Mouse (Mus musculus): Measurements from ENCODE around the gene Pde9a. TPM values are rescaled to one million over a fixed set of nuclear protein-coding genes. Genes with fewer than 3 reads are reported as not detected.
"Not testable (repeated sequence)": the region's sequence is repeated elsewhere in the genome, so short reads cannot be mapped to it uniquely, and the experiment has no call there.

Gene Pde9a
- polyA plus RNA-seq (2012; ENCODE audit: insufficient read depth, insufficient read length, missing spikeins) = 0.99 and 2.5 TPM in 2 replicates

- peak within 1 kb of the TSS; percentile 77 for H3K4me3 ChIP-seq (ENCODE audit: insufficient read depth, low read depth, low read length)
- peak within 1 kb of the TSS; percentile 76 for H3K27ac ChIP-seq (replicated peaks; ENCODE audit: low read depth, low read length)
- 0 out of 2 replicates have a peak, but pooled peaks cover 2% of the 10 kb centered on the region for H3K4me1 ChIP-seq (ENCODE audit: control insufficient read depth, insufficient read depth, insufficient read length, low read length)
These were observed at the start of gene Pde9a for GRCm38 (mm10) chr17:31385671-31386665. Gene Pde9a, plus strand, starts transcription at chr17:31386210.

GRCm38 (mm10) chr17:31339769-31340168, 46.2 kb upstream of the Pde9a start:
- H3K27ac ChIP-seq (replicated peaks; ENCODE audit: low read depth, low read length) = no peak overlapping the region
- H3K4me3 ChIP-seq (ENCODE audit: insufficient read depth, low read depth, low read length) = no peak overlapping the region

GRCm38 (mm10) chr17:31342191-31342590, 43.8 kb upstream of the Pde9a start:
- Histone ChIP-seq H3K4me3 (ENCODE audit: insufficient read depth, low read depth, low read length) (no peak overlapping the region), H3K27ac (replicated peaks; ENCODE audit: low read depth, low read length) (no peak overlapping the region), H3K4me1 (ENCODE audit: control insufficient read depth, insufficient read depth, insufficient read length, low read length) (no peaks in the 10 kb centered on the region)

More at GRCm38 (mm10) chr17:31339769-31340168, 46.2 kb upstream of the Pde9a start:
- H3K4me1 ChIP-seq (ENCODE audit: control insufficient read depth, insufficient read depth, insufficient read length, low read length) = no peaks in the 10 kb centered on the region

DNA sequence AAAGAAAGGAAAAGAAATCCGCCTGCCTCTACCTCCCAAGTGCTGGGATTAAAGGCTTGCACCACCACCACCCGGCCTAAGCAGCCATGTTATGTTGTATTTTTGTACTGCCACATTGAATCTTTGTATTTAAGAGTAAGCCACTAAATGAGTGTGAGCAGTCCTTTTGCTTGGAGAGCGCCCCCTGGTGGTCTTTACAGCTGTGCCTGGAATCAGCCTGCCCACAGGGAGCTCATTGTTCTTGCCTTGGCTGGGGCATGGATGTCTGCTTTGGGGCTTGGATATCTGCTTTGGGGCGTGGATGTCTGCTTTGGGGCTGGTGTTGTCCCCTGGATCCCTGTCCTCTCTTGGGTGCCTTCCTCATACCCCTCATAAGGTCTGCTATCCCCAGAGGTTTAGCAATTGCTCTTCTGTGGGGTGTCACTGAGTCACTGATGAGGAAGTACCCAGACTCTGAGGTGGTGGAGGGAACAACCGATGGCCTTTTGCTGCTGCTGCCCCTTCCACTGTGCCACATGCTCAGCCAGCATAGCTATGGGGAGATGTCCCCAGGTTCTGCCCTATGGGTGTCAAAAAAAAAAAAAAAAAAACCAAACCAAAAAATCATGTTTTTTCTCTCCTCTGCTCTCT, 41.7 kb upstream of the Pde9a start:
- Histone ChIP-seq H3K27ac (replicated peaks; ENCODE audit: low read depth, low read length) (no peak overlapping the region), H3K4me3 (ENCODE audit: insufficient read depth, low read depth, low read length) (no peak overlapping the region), H3K4me1 (ENCODE audit: control insufficient read depth, insufficient read depth, insufficient read length, low read length) (no peaks in the 10 kb centered on the region)

GRCm38 (mm10) chr17:31344816-31345215, 41.2 kb upstream of the Pde9a start:
- Histone ChIP-seq H3K27ac (replicated peaks; ENCODE audit: low read depth, low read length) (no peak overlapping the region), H3K4me3 (ENCODE audit: insufficient read depth, low read depth, low read length) (no peak overlapping the region), H3K4me1 (ENCODE audit: control insufficient read depth, insufficient read depth, insufficient read length, low read length) (no peaks in the 10 kb centered on the region)

DNA sequence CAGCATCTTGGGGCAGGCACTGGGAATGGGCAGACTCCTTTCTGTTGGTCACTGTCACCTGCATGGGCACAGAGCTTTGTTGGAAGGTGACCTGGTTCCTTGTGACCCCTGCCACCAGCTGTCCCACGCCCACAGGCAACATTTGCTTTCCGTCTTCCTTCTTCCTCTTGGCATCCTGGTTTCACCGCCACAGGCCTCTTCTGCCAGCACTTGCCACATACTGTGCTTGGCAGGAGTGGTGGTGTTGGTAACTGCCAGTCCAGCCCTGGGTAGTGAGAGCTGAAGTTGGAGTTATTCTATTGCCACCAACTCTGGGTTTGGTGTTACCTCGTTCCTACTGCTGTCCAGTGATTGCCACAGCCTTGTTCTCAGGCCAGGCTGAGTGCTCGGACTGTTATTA, 37.9 kb upstream of the Pde9a start:
- no peaks in the 10 kb centered on the region for H3K4me1 ChIP-seq (ENCODE audit: control insufficient read depth, insufficient read depth, insufficient read length, low read length)
- no peak overlapping the region for H3K27ac ChIP-seq (replicated peaks; ENCODE audit: low read depth, low read length)
- H3K4me3 ChIP-seq (ENCODE audit: insufficient read depth, low read depth, low read length) = no peak overlapping the region

GRCm38 (mm10) chr17:31349388-31349787, 36.6 kb upstream of the Pde9a start:
- H3K4me1 ChIP-seq (ENCODE audit: control insufficient read depth, insufficient read depth, insufficient read length, low read length) = no peaks in the 10 kb centered on the region
- no peak overlapping the region for H3K27ac ChIP-seq (replicated peaks; ENCODE audit: low read depth, low read length)
- H3K4me3 ChIP-seq (ENCODE audit: insufficient read depth, low read depth, low read length) = no peak overlapping the region

GRCm38 (mm10) chr17:31351984-31352383, 34.0 kb upstream of the Pde9a start:
- H3K4me1 ChIP-seq (ENCODE audit: control insufficient read depth, insufficient read depth, insufficient read length, low read length) = no peaks in the 10 kb centered on the region
- H3K27ac ChIP-seq (replicated peaks; ENCODE audit: low read depth, low read length) = no peak overlapping the region
- no peak overlapping the region for H3K4me3 ChIP-seq (ENCODE audit: insufficient read depth, low read depth, low read length)

DNA sequence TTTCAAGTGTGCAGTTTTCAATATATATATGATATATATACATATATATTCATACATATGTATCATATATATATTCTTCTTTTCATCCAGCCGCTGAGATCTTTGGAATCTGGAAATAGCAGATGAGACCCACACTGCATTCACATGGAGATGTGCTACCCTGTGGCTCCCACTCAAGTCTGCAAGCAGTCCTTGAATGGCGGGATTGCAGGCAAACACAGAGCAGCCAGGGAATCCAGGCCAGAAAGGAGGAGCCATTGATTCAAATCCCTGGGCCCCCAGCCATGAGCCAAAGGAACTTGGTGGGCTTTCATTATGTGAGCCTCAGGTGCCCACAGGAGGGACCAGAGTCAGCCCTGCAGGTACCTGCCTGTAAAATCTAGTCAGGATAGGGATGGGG, 32.8 kb upstream of the Pde9a start:
- H3K4me1 ChIP-seq (ENCODE audit: control insufficient read depth, insufficient read depth, insufficient read length, low read length) = no peaks in the 10 kb centered on the region
- H3K4me3 ChIP-seq (ENCODE audit: insufficient read depth, low read depth, low read length) = no peak overlapping the region
- no peak overlapping the region for H3K27ac ChIP-seq (replicated peaks; ENCODE audit: low read depth, low read length)

GRCm38 (mm10) chr17:31354684-31355083, 31.3 kb upstream of the Pde9a start:
- not testable (repeated sequence) for H3K4me1 ChIP-seq (ENCODE audit: control insufficient read depth, insufficient read depth, insufficient read length, low read length); H3K4me3 ChIP-seq (ENCODE audit: insufficient read depth, low read depth, low read length); H3K27ac ChIP-seq (replicated peaks; ENCODE audit: low read depth, low read length)

DNA sequence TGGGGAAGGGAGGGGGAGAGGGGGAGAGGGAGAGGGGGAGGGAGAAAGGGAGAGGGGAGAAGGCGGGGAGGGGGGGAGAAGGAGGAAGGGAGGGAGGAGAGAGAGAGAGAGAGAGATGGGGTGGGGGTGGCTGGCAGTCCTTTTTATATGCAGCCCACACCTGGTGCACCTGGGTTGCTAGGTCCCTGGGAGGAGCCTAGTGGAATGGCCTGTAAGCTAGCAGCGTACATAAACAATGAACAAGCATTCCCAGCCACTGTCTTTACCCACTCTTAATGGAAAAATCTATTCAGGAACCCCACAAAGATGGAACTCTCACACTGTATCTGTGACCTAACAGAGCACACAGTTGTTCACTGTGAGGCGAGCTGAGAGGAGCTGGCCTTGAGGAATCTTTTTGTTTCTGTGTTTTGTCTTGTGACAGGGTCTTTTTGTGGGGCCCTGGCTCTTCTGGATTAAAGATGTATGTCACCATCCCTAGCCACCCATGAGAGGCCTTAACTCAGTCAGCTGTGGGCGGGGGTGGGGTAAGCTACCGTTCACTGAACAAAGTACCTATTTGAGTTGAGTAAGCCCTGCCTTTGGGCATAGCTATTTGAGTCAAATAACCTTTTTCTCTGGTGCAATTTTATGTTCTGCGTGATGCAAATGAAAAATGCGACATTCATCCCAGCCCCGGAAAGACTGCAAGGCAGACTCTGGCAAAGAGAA, 30.1 kb upstream of the Pde9a start:
- Histone ChIP-seq H3K4me1 (ENCODE audit: control insufficient read depth, insufficient read depth, insufficient read length, low read length) (no peaks in the 10 kb centered on the region), H3K27ac (replicated peaks; ENCODE audit: low read depth, low read length) (no peak overlapping the region), H3K4me3 (ENCODE audit: insufficient read depth, low read depth, low read length) (no peak overlapping the region)

DNA sequence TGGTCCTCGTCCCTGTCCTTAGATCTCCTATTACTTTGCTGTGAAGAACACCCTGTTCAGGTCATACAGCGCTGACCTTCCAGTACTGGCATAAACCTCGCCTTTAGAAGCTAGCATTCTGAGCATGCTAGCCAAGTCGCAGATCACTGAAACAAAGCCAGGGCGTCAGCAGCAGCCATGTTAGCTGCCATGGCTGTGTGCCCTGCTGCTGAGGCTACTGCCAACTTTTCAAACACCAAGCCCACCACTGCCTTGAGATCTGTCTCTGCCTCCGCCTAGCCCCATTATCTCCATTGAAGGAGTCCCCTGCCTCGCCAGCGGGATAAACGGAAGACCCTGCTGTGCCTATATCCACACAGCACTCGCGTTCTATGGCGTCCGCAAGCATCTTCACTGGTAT, 25.4 kb upstream of the Pde9a start:
- Histone ChIP-seq H3K27ac (replicated peaks; ENCODE audit: low read depth, low read length) (no peak overlapping the region), H3K4me1 (ENCODE audit: control insufficient read depth, insufficient read depth, insufficient read length, low read length) (no peaks in the 10 kb centered on the region), H3K4me3 (ENCODE audit: insufficient read depth, low read depth, low read length) (no peak overlapping the region)

GRCm38 (mm10) chr17:31365586-31366166, 20.3 kb upstream of the Pde9a start:
- H3K4me3 ChIP-seq (ENCODE audit: insufficient read depth, low read depth, low read length) = no peak overlapping the region
- H3K4me1 ChIP-seq (ENCODE audit: control insufficient read depth, insufficient read depth, insufficient read length, low read length) = no peaks in the 10 kb centered on the region
- H3K27ac ChIP-seq (replicated peaks; ENCODE audit: low read depth, low read length) = no peak overlapping the region

DNA sequence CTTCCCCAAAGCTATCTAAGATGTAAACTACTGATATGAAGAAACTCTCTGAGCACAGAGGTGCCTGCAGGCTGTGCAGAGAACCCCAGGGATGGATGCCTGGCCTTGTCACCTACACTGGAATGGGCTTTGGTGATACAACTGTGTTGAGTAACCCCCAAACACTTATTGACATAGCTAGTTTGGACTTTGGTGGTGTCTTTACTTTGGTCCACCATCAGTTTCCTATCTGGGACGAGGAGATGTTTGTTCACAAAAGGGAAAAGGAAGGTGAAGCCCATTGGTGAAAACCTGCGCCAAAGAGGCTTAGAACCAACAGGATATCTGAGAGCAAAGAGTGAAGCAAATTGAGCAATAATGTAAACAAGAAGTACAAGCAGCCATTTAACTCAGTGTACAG, 15.8 kb upstream of the Pde9a start:
- Histone ChIP-seq H3K4me1 (ENCODE audit: control insufficient read depth, insufficient read depth, insufficient read length, low read length) (no peaks in the 10 kb centered on the region), H3K4me3 (ENCODE audit: insufficient read depth, low read depth, low read length) (no peak overlapping the region), H3K27ac (replicated peaks; ENCODE audit: low read depth, low read length) (no peak overlapping the region)

- Histone ChIP-seq H3K27ac (replicated peaks; ENCODE audit: low read depth, low read length) (no peak overlapping the region), H3K4me1 (ENCODE audit: control insufficient read depth, insufficient read depth, insufficient read length, low read length) (no peaks in the 10 kb centered on the region), H3K4me3 (ENCODE audit: insufficient read depth, low read depth, low read length) (no peak overlapping the region)
These were observed 15.1 kb upstream of the Pde9a start for GRCm38 (mm10) chr17:31370931-31371330.
